Mouse (Mus musculus) cortical plate, adult 2 months (tissue): ENCODE measurements around the gene Golm1. TPM values are rescaled to one million over a fixed set of nuclear protein-coding genes. Genes with fewer than 3 reads are reported as not detected.

Source experiments
- H3K27ac ChIP-seq: fragments of 200-500 bp; 2 replicates; pipeline ENCODE4 v1.5.1; 2012; ENCODE audit warnings: low read length, control low read depth, inconsistent platforms; ENCODE audit not compliant: insufficient read depth
- H3K4me1 ChIP-seq: fragments of 200-500 bp; 2 replicates; pipeline ENCODE4 v1.6.1; 2011; ENCODE audit warnings: low read length; ENCODE audit not compliant: control insufficient read depth, insufficient read depth
- H3K4me3 ChIP-seq: fragments of 200-500 bp; 2 replicates; pipeline ENCODE4 v1.5.1; 2011; ENCODE audit warnings: mild to moderate bottlenecking, low read length, control low read depth; ENCODE audit not compliant: insufficient read depth
- CTCF ChIP-seq: fragments of 200-500 bp; IDR thresholded peaks from 2 replicates; pipeline ENCODE4 v1.5.1; 2011; ENCODE audit warnings: mild to moderate bottlenecking, control low read depth, low read length; ENCODE audit not compliant: insufficient read depth; ENCODE audit errors: extremely low read depth
- POLR2A ChIP-seq: fragments of 200-500 bp; IDR thresholded peaks from 2 replicates; pipeline ENCODE4 v1.6.1; 2011; ENCODE audit warnings: mild to moderate bottlenecking, low read length, control low read depth; ENCODE audit not compliant: insufficient read depth; ENCODE audit errors: extremely low read depth
- polyA plus RNA-seq: library from polyadenylated mRNA; depleted of rRNA; stranded (reverse); fragments of >200 nt; gene quantifications from 2 replicates; pipeline ENCODE4 v1.2.3, GENCODE M21; 2012

The Golm1 gene
- polyA plus RNA-seq, 1 experiment: 13.1 TPM

GRCm38 (mm10) chr13:59695781-59696180 lies 20.2 kb upstream of the Golm1 start:
- TF ChIP-seq CTCF (no peak), POLR2A (no peak)
- Histone ChIP-seq H3K4me3 (no peak overlapping the region), H3K27ac (no peak overlapping the region), H3K4me1 (no peaks in the 10 kb centered on the region)

- Histone ChIP-seq H3K4me1 (no peaks in the 10 kb centered on the region), H3K4me3 (no peak within 1 kb of the TSS), H3K27ac (no peak within 1 kb of the TSS)
- TF ChIP-seq POLR2A (no peak), CTCF (no peak)
Observed at GRCm38 (mm10) chr13:59694008-59694407, 18.4 kb upstream of the Golm1 start, which contains the start of gene 4921517D22Rik. 4921517D22Rik (minus strand) TSS chr13:59694108.

- H3K27ac ChIP-seq: no peak overlapping the region
- H3K4me1 ChIP-seq: no peaks in the 10 kb centered on the region
- TF ChIP-seq CTCF (no peak), POLR2A (no peak)
- H3K4me3 ChIP-seq: no peak overlapping the region
Observed at GRCm38 (mm10) chr13:59691478-59691877, 15.9 kb upstream of the Golm1 start.

GRCm38 (mm10) chr13:59690576-59690975 lies 15.0 kb upstream of the Golm1 start:
- TF ChIP-seq POLR2A: no peak
- no peak for TF ChIP-seq CTCF
- Histone ChIP-seq H3K4me3 (no peak overlapping the region), H3K27ac (no peak overlapping the region), H3K4me1 (no peaks in the 10 kb centered on the region)

- H3K27ac ChIP-seq: no peak overlapping the region
- no peak overlapping the region for H3K4me3 ChIP-seq
- TF ChIP-seq POLR2A (no peak), CTCF (no peak)
- H3K4me1 ChIP-seq: no peaks in the 10 kb centered on the region
Observed at GRCm38 (mm10) chr13:59689843-59690242, 14.2 kb upstream of the Golm1 start.

GRCm38 (mm10) chr13:59689313-59689712 lies 13.7 kb upstream of the Golm1 start:
- Histone ChIP-seq H3K4me3 (no peak overlapping the region), H3K4me1 (no peaks in the 10 kb centered on the region), H3K27ac (no peak overlapping the region)
- no peak for TF ChIP-seq CTCF
- TF ChIP-seq POLR2A: no peak

- Histone ChIP-seq H3K4me1 (no peaks in the 10 kb centered on the region), H3K4me3 (no peak overlapping the region), H3K27ac (no peak overlapping the region)
- TF ChIP-seq CTCF (no peak), POLR2A (no peak)
Observed at GRCm38 (mm10) chr13:59688338-59688770, 12.7 kb upstream of the Golm1 start.

GRCm38 (mm10) chr13:59685236-59685635 lies 9.6 kb upstream of the Golm1 start:
- H3K27ac ChIP-seq: no peak overlapping the region
- H3K4me1 ChIP-seq: no peaks in the 10 kb centered on the region
- H3K4me3 ChIP-seq: no peak overlapping the region
- TF ChIP-seq CTCF: no peak
- TF ChIP-seq POLR2A: no peak

GRCm38 (mm10) chr13:59682629-59683028 lies 7.0 kb upstream of the Golm1 start:
- Histone ChIP-seq H3K27ac (no peak overlapping the region), H3K4me3 (no peak overlapping the region), H3K4me1 (no peaks in the 10 kb centered on the region)
- no peak for TF ChIP-seq POLR2A
- TF ChIP-seq CTCF: no peak

GRCm38 (mm10) chr13:59679908-59680307 lies 4.3 kb upstream of the Golm1 start:
- Histone ChIP-seq H3K27ac (no peak overlapping the region), H3K4me3 (no peak overlapping the region), H3K4me1 (no peaks in the 10 kb centered on the region)
- no peak for TF ChIP-seq CTCF
- no peak for TF ChIP-seq POLR2A
